Mouse (Mus musculus) common myeloid progenitor, adult 5-6 weeks (primary cell): ENCODE data around the gene Nkain2. TPM values are rescaled to one million over a fixed set of nuclear protein-coding genes. Genes with fewer than 3 reads are reported as not detected.
"Not testable (repeated sequence)": the region's sequence is repeated elsewhere in the genome, so short reads cannot be mapped to it uniquely, and the experiment has no call there.

Experiments
- ATAC-seq: replicated peaks from 2 replicates; pipeline ENCODE4 v1.8.0; 2016; ENCODE audit warnings: low read depth, mild to moderate bottlenecking, moderate TSS enrichment, inconsistent platforms; ENCODE audit not compliant: poor library complexity, severe bottlenecking
- total RNA-seq: library from RNA; stranded (forward); fragments of 200-1000, 187-1606 nt; gene quantifications from 2 replicates; pipeline ENCODE4 v1.2.3, GENCODE M21; 2017

The Nkain2 gene
- total RNA-seq, 1 experiment from 2014 or later, result not detected

DNA sequence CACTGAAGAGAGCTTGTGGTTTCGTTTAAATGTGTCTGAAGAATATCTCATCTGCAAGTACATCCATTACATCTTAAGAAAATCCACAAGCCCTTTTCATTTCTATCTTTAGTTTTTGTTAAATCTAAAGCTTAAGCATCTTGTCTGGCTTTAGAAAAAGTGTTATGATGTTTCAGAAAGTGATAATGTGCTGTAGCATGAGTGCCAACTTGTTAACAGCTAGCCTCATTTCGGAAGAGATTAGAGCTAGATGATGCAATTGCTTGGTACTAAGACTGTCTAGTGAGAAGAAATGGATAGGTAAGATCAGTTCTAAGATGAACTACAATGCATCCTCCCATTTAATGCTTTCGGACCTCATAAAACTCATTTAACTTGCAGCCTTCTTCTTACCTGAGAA, 707.3 kb downstream of the Nkain2 start:
- ATAC-seq, result no peak

DNA sequence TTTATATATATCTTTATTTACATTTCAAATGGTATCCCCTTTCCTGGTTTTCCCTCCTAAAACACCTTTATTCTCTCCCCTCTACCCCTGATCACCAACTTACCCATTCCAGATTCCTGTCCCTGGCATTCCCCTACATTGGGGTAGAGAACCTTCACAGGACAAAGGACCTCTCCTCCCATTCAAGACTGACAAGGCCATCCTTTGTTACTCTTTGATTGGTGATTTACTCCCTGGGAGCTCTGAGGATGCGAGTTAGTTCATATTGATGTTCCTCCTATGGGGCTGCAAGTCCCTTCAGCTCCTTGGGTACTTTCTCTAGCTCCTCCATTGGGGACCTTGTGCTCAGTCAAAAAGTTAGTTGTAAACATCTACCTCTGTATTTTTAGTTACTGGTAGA, 798.9 kb downstream of the Nkain2 start:
- ATAC-seq, result no peak

DNA sequence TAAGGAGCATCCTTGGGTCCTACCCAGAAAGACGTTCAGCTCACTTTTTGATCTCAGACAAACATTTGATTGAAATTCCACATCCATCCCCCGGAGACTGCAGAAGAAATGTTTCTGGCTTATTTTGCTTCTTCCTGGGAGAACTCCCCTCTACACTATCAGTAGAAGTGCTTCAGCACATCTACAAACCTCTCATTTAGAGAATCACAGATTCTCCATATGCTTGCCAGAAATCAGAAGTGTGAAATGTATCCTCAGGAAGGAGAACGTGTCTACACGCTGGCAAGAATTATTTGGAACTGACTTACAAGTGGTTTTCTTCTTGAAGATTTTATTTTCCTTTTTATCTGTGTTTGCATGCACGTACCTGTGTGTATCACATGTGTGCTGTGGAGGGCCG, 829.9 kb downstream of the Nkain2 start:
- no peak for ATAC-seq

DNA sequence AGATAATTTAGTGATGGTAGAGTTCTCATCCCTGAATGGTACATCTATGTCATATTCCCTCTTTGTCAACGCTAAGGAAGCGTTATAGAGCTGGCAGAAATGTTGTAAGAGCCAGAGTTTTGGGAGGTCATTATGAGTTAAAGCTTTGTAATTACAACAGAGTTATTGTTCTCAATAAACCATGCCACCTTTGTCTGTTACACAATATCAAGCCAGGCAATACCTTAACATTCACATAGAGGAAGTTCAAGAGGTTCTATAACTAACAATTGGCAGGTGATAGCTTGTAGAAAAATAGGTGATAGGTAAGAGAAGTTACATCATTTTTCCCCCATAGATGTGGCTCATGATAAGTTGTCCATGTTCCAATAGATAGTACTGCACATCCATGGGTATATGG, 832.0 kb downstream of the Nkain2 start:
- no peak for ATAC-seq

DNA sequence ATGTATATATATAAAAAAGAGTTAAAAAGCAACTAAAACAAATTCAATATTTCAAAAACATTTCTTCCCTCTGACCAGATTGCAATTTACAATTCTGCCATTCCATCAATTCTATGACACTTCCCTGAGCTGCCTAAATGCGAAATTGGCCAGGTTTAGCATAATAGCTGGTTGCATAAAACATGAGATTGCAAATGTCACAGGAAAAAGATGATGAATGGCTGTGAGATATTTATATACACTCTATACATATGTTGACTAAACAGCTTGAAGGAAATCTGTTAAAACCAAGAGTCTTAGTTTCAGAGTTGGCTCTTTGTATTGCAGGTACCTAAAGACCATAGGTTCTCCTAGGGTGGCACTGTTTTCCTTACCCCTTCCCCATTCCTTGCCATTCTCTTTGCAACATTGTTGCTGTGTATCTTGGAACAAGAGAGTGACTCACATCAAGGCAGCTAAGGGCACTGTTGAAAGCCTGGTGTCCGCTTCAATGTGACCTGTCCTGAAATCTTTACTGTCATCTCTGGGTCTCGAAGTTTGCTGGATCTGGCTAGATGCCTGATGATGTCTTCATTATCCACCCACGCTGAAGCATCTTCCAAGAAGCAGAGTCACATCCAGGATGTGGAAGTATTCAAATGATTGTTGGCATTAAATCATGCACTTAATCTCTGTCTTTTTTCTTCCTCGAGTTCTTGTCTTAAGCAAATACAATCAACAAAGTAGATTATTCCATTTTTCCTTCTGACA, 837.5 kb downstream of the Nkain2 start:
- no peak for ATAC-seq

DNA sequence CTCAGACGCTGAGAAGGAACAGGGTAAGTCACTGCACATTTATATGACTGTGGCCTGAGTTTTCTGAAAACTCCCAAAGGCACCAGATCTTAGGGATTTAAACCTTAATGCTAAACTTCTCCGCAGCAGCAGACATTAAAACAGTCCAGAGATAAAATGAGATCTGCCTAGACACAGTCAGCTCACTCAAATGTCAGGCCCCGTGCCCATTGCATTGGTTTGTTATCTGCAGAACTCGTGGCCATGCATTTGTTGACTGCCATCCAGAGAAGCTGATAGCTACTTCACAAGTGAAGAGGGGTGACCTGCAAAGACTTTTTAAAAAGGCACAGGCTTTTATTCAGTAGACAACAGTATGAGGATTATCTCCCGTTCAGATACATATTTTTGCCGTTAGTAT, 838.2 kb downstream of the Nkain2 start:
- ATAC-seq, result no peak

DNA sequence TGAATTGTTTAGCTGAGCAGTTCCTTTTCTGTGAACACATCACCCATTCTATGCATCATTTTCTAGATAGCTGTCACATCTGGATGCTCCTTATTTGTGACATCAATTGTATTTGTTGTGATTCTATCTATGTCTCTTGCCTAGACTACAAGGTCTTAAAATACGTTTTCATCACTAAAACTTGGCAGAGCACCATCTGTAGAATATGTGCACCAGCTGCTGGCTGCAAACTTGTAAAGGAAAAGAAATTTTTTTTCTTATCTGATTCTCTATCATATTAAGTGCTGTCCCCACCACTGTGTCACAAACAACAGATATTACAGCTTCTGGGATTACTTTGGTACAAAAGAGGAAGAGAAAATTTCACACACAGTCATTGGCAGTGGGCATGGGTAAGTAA, 860.3 kb downstream of the Nkain2 start:
- ATAC-seq, result no peak

DNA sequence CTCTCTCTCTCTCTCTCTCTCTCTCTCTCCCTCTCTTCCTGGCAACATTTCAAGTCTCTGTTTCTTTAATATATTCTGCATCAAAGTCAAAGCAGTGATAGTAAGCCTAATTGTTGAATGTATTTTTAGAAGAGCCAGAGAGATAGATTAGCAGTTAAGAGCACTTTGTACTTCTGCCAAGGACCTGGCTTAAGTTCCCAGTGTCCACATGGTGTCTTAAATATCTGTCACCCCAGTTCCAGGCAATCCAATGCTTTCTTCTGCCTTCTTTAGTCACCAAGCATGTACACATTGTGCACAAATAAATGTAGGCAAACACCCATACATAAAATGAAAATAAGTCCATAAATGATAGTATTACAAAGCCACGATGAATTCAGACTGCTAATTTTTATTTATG, 871.9 kb downstream of the Nkain2 start:
- ATAC-seq, result no peak

DNA sequence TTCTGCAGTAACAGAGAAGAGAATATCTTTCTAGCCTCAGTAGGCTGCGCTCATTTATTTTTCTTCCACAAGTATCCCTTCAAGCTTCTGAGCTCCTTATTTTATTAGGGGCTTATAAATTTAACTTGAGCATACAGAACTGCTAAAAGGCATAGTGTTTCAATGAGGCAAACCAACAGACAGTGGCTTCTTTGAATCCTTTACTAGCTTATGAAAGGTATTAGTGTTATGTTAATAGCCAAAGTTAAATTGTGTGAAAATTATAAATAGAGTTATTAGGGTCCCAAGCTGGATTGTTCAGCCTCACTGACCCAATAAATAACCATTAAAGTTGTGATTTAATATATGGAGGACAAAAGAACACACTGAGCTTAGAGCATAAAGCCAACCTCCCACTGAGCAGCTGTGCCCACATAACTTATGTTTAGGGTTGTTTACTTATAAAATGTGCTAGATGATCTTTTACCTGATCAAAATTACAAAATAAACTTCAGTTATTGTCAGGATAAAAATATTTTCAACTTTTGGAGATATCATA, 889.0 kb downstream of the Nkain2 start:
- ATAC-seq, result no peak

DNA sequence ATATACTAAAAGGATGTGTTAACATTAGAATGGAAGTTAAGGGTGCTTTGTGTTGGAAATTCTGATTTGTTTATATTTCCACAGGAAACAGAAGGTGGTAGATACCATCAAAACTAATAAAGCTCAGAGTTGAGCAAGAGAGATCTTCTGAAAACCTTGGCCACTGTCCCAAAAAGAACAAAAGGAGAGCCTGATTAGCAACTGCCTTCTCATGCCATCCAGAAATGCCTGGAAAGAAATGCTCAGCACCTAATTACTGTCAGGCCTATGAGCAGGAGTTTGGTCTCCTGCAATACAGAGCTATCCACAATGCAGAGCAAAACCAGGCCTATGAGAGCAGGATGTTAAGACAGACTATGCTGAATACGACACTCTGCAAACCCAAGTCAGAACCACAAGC, 897.1 kb downstream of the Nkain2 start:
- no peak for ATAC-seq

DNA sequence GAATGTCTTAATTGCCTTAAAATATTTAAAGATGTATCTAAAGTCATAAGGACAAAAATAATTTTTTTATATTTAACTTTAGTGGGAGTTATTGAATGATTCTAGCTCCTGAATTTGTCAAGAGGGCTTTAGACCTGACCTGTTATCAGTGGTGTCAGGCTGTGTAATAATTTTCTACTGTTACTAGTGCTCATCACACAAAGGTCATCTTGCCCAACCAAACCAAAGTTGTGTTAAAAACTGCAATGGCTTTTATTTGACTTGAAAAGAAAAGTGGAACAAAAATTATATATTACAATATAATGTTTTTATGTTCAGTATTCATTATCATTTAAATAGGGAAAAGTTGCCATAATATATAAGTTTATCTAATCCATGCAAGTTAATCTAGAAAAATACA, 911.9 kb downstream of the Nkain2 start:
- no peak for ATAC-seq

DNA sequence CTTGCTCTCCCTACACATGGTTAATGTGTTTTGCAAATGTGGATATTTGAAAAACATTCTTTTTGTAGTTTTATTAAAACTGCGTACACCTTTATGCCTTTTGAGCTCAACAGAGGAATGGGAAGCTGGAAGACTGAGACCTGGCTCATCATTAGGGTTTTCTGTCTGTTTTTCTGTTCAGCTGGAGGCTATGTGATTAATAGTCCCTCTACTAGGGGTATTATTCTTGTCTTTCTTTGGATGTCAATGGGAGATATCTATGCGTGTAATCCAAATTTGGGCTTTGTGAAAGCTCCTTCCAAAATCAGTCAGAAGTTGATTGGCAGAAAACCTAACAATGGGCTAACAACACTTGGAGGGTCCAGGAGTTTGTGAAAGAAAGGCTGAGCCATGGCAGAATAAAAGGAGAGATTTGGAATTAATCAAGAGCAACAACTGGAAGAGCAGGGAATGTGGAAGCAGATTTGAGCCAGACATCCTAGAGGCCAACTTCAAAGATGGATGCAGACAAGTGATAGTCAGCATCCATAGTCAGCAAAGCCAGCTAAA, 943.0 kb downstream of the Nkain2 start:
- no peak for ATAC-seq

DNA sequence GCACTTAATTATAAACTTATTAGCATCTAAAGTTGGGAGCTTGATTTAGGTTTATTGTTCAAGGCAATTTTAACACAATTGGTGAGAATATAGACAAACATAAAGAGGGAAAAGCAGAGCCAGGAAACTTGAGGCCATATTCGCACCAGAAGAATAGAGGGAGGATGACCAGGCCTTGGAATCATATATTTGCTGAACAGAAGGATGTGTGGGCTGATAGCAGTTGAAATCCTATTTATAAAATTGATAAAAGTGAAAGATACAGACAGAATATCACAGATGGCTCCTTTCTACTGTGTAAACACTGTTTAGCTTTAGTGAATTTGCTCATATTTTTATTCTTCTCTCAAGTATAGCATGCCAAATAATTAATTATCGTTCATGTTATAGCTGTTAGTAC, 958.3 kb downstream of the Nkain2 start:
- ATAC-seq, result no peak

DNA sequence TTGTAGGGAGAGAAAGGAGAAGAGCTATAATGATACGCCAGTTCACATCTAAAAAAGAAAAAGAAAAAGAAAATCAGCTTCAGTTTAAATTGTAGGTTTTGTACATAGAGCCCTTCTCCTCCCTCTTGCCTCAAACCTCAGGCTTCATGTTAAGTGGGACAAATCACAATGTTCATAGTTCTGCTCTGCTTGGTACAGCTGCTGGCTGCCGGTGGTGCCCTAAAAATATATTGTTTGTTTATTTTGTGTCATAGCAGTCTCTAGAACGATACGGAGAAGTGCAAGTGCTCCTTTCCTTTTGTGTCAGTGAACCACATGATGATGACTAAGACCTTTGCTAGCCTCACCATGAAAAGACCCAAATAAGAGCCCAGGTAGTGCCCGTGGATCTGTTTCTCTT, 962.6 kb downstream of the Nkain2 start:
- no peak for ATAC-seq

DNA sequence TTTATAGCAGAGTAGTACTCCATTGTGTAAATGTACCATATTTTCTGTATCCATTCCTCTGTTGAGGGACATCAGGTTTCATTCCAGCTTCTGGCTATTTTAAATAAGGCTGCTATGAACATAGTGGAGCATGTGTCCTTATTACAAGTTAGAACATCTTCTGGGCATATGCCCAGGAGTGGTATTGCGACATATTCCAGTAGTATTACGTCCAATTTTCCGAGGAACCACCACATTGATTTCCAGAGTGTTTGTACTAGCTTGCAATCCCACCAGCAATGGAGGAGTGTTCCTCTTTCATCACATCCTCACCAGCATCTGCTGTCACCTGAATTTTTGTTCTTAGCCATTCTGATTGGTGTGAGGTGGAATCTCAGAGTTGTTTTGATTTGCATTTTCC, 969.4 kb downstream of the Nkain2 start:
- ATAC-seq, result not testable (repeated sequence)

DNA sequence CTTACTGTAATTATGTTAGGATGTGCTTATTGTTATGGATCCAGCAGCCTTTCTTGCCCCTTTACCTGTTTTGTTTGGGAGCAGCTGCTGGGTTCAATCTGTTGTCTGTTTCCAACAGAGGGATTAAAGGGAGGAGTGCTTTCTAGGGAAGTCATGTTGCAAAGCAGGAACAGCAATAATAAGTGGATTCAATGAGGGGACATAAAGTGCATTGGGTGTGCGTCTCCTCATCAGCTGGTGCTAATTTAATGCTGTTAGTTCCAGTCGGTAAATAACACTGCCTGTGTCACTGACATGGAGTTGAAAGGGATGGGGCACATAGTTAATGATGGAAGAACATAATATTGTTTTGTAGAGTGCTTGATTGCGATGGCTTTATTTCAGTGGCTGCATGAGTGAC, 982.8 kb downstream of the Nkain2 start:
- no peak for ATAC-seq

DNA sequence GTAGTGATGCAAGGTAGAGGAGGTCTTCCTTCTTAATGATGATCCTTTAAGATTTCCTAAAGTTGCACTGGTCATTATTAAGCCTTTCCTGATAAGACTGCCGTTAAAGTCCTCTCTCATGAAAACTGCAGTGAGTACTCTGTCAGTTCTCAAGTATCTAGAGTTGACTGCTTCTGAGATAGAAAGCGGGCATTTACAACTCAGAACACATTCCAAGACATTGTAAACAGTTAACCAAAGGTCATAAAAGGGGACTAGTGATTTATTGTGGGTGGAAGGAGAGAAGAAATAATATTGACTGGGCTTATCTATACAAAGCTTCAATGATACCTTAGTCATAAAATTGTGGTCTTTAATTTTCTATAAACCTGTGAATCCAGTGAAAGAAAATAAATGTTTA, 990.8 kb downstream of the Nkain2 start:
- no peak for ATAC-seq

DNA sequence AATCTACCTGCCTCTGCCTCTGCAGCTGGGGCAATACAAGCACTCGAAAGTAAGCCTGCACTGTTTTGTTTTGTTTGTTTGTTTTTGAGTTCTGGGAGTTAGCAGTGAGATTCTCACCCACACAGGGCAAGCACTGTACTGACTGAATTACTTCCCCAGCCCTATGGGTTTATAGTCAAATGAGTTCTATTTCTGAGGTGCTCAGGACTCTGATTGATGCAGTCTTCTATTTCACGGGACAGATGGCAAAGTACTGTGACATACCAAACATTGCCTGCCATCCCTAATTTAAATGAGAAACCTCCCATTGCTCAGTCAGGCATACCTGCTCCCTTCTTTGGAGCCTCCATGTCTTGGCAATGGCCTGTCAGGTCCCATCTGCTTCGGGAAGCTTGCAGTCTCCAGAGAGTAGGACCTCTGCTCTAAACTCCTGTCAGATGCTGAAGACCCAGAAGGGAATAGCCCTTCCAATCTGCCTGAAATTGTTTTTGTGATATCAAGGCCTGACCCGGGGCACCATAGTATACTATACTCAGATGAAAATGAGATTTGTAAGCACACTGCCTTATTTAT, 1016.9 kb downstream of the Nkain2 start:
- ATAC-seq, result no peak

DNA sequence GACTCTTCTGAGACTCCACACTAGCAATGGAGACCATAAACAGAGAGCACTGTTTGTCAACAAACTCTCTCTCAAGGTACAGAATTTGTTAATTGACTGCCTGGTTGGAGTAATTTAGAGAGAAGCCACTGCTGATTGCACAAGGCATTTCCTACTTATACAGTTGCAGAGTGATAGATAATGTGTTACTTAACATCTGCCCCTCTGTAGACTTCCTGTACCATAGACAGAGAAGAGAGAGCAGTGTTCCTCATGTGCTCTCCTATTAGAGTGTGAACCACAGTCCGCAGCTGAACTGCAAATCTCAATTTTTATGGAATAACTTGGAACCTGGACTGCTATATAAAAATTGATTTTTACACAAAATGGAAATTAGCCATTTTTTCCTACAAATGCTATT, 1022.0 kb downstream of the Nkain2 start:
- ATAC-seq, result no peak

DNA sequence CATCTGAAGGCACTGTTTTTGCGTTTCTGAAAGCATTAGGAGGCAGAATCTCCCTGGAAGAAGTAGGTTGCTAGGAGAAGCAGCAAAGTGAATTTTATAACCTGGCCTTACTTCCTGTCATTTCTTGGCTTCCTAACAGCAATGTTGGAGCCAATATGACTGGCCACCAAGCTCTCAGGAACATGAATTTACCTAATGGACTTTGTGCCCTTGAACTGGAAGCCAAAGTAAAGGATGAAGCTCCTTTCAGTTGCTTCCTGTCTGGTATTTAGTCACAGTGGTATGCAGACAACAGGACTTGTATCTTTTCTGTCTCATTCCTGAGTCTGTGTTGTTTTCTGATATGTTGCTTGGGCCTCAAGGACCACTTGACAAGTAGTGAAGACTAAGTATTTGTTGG, 1063.2 kb downstream of the Nkain2 start:
- ATAC-seq, result no peak

DNA sequence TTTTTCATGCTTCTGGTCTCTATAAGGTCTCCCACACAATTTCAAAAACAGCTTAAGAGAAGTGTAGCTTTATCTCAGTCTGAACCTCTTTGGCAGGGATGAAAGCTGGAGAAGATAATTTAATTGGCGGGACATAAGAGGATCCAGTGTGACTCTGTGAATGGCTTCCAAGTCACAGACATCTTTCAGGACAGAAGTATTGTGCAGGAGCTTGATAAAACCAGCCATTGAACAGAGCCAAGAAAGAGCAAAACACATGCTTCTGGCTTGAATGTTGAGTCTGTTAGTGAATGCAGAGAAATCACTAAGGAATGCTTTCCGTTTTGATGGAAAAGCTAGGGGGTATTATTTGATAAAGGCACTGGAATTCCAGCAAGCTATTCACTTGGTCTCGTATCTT, 1077.7 kb downstream of the Nkain2 start:
- no peak for ATAC-seq
